Mouse (Mus musculus) embryonic facial prominence, embryonic 14.5 days (tissue): ENCODE results near the gene Mast2. TPM values are rescaled to one million over a fixed set of nuclear protein-coding genes. Genes with fewer than 3 reads are reported as not detected.

Source experiments
- ATAC-seq: fragments of 200-750 bp; cut with Nextera tagmentation; 2 replicates; pipeline ENCODE4 v1.8.0; 2017; ENCODE audit warnings: low read depth, moderate number of reproducible peaks, moderate TSS enrichment
- DNase-seq: peaks from one replicate; pipeline ENCODE4 v3.0.0-alpha.2; 2015; ENCODE audit warnings: low spot score
- H3K27ac ChIP-seq: fragments of 300-500 bp; sonication (generic); replicated peaks from 2 replicates; pipeline ENCODE4 v1.5.1; 2014; ENCODE audit warnings: low read depth, mild to moderate bottlenecking, low read length, moderate library complexity
- H3K27me3 ChIP-seq: fragments of 300-500 bp; sonication (generic); replicated peaks from 2 replicates; pipeline ENCODE4 v1.6.1; 2014; ENCODE audit warnings: low read length; ENCODE audit not compliant: control insufficient read depth, insufficient read depth
- H3K36me3 ChIP-seq: fragments of 300-500 bp; sonication (generic); 2 replicates; pipeline ENCODE4 v1.6.1; 2014; ENCODE audit warnings: low read length, mixed read lengths; ENCODE audit not compliant: control insufficient read depth, insufficient read depth
- H3K4me1 ChIP-seq: fragments of 300-500 bp; sonication (generic); 2 replicates; pipeline ENCODE4 v1.6.1; 2014; ENCODE audit warnings: antibody characterized with exemption, low read length; ENCODE audit not compliant: control insufficient read depth, insufficient read depth
- H3K4me2 ChIP-seq: fragments of 300-500 bp; sonication (generic); 2 replicates; pipeline ENCODE4 v1.6.1; 2014; ENCODE audit warnings: low read depth, mild to moderate bottlenecking, low read length, moderate library complexity, mixed read lengths
- H3K4me3 ChIP-seq: fragments of 300-500 bp; sonication (generic); 2 replicates; pipeline ENCODE4 v1.5.1; 2014; ENCODE audit warnings: low read depth, mild to moderate bottlenecking, low read length
- H3K9ac ChIP-seq: fragments of 300-500 bp; sonication (generic); 2 replicates; pipeline ENCODE4 v1.6.1; 2014; ENCODE audit warnings: low read depth, mild to moderate bottlenecking, low read length, moderate library complexity, mixed read lengths
- H3K9me3 ChIP-seq: fragments of 300-500 bp; sonication (generic); 2 replicates; pipeline ENCODE4 v1.6.1; 2016; ENCODE audit warnings: low read length; ENCODE audit not compliant: control insufficient read depth
- WGBS: fragments of 180-500 bp; shearing (Covaris S2); extraction: QIAGEN DNeasy Blood & Tissue Kit; methylation state at CpG from one replicate; pipeline ENCODE4 v1.1.7; 2014; 5-methylcytosine and 5-hydroxymethylcytosine counted together
- polyA plus RNA-seq: library from polyadenylated mRNA; unstranded; fragments of >200 nt; fragmentation: Nextera tagmentation; extraction: Ambion mirVana; gene quantifications from 2 replicates; pipeline ENCODE4 v1.2.1, GENCODE M21; 2014

The Mast2 gene
- polyA plus RNA-seq, 1 experiment from 2014 or later = 27.0 TPM

DNA sequence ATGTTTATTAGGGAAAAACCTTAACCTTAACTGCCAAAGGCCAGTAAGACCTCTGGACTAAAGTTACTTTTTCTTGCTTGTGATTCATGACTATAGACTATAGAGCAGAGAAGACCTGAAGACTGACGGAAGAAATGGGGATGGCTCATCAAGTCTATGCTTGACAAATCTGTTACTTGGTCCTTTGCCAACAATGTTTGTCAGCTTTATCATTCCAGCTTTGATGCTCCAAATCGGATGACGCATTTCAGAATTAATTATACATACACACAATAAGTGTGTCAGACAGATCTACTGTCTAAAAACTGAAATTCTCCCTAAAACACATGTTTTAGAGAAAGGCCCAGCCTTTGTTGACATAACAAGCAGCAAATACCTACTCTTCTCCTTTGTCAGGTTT is 134.7 kb downstream of the Mast2 start:
- WGBS = 91% methylated on average over 3 of the region's 3 CpGs
- peak; percentile 4 for DNase-seq

DNA sequence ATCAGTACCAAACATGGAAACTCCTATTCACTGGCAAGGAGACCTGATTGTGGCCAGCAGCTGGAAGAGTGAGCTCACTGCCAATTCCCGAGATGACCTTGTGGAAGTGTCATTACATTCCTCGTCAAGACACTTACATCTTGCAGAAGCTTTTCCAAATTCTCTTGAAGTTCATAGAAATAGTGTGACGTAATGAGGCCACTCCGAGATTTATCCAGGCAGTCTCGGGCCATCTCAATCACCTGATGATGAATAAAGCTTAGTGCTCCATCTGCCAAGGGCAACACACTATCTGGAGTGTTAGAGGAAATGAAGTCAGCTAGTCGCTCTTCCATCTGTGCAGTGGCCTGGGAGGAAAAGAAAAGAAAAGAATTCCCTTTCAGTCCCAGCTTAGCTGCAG is 141.9 kb downstream of the Mast2 start:
- H3K27me3 ChIP-seq = no peaks in the 10 kb centered on the region
- no peaks in the 10 kb centered on the region for H3K4me1 ChIP-seq
- H3K4me3 ChIP-seq = no peak overlapping the region
- no peak overlapping the region for H3K4me2 ChIP-seq
- peaks cover 77% of the 10 kb centered on the region for H3K36me3 ChIP-seq
- WGBS = 92% methylated on average over 6 of the region's 6 CpGs
- ATAC-seq (no peak), DNase-seq (no peak)
- H3K27ac ChIP-seq = no peak overlapping the region
- no peak overlapping the region for H3K9ac ChIP-seq
- no peaks in the 10 kb centered on the region for H3K9me3 ChIP-seq

More for the DNA sequence above, 134.7 kb downstream of the Mast2 start:
- Histone ChIP-seq H3K4me2 (no peak overlapping the region), H3K36me3 (peaks cover 50% of the 10 kb centered on the region), H3K27ac (no peak overlapping the region), H3K9ac (no peak overlapping the region), H3K27me3 (no peaks in the 10 kb centered on the region), H3K4me3 (no peak overlapping the region), H3K9me3 (no peaks in the 10 kb centered on the region), H3K4me1 (no peaks in the 10 kb centered on the region)
- no peak for ATAC-seq

DNA sequence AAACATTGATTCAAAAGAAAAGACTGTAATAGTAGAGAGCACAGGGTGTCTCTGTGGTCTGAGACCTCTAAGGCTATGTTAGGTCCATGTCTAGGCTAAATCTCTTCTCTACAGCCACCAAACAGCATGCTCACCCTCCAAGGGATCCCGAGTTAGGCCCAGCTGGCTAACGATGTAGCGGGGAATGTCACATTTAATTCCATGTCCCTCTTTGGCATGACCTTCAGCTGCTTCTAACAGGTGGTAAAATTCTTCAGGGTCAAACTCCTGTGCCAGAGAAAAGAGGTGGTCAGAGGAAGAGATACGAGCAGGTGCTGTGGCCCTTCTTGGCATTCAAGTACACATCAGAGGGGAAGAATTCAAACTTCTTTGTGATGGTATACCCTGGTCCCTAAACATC is 146.4 kb downstream of the Mast2 start:
- Histone ChIP-seq H3K9me3 (no peaks in the 10 kb centered on the region), H3K27ac (no peak overlapping the region), H3K4me2 (no peak overlapping the region), H3K4me1 (no peaks in the 10 kb centered on the region), H3K9ac (no peak overlapping the region), H3K36me3 (peaks cover 84% of the 10 kb centered on the region), H3K4me3 (no peak overlapping the region), H3K27me3 (no peaks in the 10 kb centered on the region)
- WGBS = 86% methylated on average over 4 of the region's 4 CpGs
- DNase-seq (no peak), ATAC-seq (no peak)

DNA sequence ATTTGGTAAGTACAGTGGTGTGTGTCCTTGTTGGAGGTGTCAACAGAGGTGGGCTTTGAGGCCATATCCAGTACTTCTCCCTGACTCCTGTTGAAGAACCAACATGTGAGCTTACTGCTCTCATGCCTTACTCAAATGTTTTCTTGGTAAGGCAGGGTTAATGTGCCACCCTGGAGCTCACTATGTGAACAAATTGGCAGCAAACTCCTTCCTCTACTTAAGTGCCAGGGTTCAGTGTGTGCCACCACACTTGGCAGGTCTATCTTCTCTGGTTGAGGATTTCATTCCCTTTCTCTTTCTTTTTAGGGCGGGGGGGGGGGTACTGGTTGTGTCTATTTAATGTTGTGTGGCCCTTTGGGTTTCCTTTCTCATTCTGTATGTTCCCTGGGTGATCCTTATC is 159.4 kb downstream of the Mast2 start:
- no peak overlapping the region for H3K4me3 ChIP-seq
- no peaks in the 10 kb centered on the region for H3K27me3 ChIP-seq
- H3K27ac ChIP-seq = no peak overlapping the region
- WGBS = 11% methylated on average over 1 of the region's 1 CpGs
- no peak for ATAC-seq
- H3K4me1 ChIP-seq = no peaks in the 10 kb centered on the region
- no peak overlapping the region for H3K4me2 ChIP-seq
- H3K9me3 ChIP-seq = no peaks in the 10 kb centered on the region
- H3K36me3 ChIP-seq = peaks cover 44% of the 10 kb centered on the region
- H3K9ac ChIP-seq = no peak overlapping the region
- no peak for DNase-seq

DNA sequence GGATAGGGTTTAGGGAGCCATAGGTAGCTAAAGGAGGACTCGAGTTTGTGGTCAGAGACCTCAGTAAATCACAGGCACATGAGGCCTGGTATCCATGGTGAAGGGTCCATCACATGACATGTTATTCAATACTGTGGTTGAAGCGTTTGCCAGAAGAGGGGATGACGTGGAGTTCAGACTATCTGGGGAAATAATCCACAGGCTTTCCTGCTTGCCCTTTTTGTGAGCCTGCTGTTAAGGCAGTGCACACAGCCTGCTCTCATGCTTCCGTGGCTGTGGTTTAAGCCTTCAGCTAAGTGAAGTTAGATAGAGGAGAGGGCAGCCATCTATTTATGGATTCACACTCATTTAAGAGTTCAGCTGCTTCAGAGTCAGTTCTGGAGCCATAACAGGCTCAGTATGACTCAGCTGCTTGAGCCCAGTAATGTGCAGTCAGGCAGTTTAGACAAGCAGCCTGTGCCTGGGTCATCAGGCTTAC is 163.1 kb downstream of the Mast2 start:
- peak; percentile 80 for DNase-seq
- peak overlapping the region; percentile 71 for H3K27ac ChIP-seq

DNA sequence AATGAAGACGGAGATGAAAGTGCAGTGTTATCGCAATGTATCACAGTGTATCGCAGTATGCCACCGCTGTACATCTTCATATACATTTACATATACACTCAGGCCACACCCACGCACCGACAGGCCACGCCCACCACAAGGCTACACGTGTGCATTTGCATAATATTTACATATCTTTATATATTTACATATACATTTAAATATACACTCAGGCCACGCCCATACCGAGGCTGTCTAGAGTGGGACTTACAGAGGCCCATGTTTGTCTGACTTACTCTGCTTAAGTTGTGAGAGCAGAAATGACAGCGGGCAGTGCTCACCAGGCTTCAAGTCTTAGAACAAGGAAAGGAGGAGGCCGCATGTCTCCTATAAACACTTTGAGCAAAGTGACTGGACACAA is 170.7 kb downstream of the Mast2 start:
- Histone ChIP-seq H3K4me2 (no peak overlapping the region), H3K4me1 (no peaks in the 10 kb centered on the region), H3K9ac (no peak overlapping the region), H3K36me3 (peaks cover 56% of the 10 kb centered on the region), H3K27me3 (no peaks in the 10 kb centered on the region), H3K27ac (no peak overlapping the region), H3K9me3 (no peaks in the 10 kb centered on the region), H3K4me3 (no peak overlapping the region)
- DNase-seq (no peak), ATAC-seq (no peak)
- WGBS = 89% methylated on average over 12 of the region's 12 CpGs

More for the DNA sequence above, 163.1 kb downstream of the Mast2 start:
- Histone ChIP-seq H3K4me2 (no peak overlapping the region), H3K27me3 (no peaks in the 10 kb centered on the region), H3K4me3 (no peak overlapping the region), H3K9me3 (no peaks in the 10 kb centered on the region), H3K4me1 (no peaks in the 10 kb centered on the region), H3K9ac (no peak overlapping the region), H3K36me3 (peaks cover 19% of the 10 kb centered on the region)
- ATAC-seq = peak; percentile 88
- WGBS = 45% methylated on average over 4 of the region's 4 CpGs

DNA sequence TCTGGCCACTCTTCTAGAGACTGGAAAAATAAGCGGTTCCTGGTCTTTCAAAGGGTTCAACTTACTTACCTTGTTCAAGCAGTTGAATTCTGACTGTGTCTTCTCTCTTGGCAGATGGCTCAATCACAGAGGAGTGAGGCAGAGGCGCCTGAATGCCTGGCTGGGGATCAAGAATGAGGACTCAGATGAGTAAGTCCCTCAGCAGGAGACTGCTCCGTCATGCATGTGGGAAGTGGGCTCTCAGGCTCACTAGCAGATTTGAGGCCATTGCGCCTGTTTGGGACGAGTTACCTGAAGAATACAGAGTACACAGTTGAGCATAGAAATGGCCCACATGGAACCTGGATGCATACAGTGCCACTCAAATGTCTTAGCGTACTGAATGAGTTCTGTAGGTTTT is 172.4 kb downstream of the Mast2 start:
- Histone ChIP-seq H3K4me3 (no peak overlapping the region), H3K9me3 (no peaks in the 10 kb centered on the region), H3K4me2 (no peak overlapping the region), H3K27me3 (no peaks in the 10 kb centered on the region), H3K36me3 (peaks cover 65% of the 10 kb centered on the region), H3K9ac (no peak overlapping the region), H3K27ac (no peak overlapping the region), H3K4me1 (no peaks in the 10 kb centered on the region)
- 91% methylated on average over 6 of the region's 6 CpGs for WGBS
- DNase-seq (no peak), ATAC-seq (no peak)

DNA sequence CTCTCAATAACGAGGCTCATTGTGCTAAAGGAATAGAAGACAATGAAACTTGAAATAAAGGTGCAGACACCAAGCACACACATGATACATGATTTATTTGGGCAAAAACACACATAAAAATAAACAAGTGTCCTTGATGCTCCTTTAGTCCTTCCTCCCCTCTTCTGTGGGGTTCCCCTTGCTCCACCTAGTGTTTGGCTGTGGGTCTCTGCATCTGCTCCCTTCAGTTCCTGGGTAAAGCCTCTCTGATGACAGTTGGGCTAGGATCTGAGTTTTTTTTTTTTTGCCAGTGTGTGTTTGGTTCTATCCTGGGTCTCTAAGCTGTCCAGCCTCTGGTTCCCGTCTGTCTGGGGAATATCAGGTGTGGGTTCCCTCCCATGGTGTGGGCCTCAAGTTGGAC is 181.8 kb downstream of the Mast2 start:
- no peaks in the 10 kb centered on the region for H3K4me1 ChIP-seq
- H3K9ac ChIP-seq = no peak overlapping the region
- no peak overlapping the region for H3K4me3 ChIP-seq
- WGBS = 74% methylated on average over 2 of the region's 2 CpGs
- DNase-seq = no peak
- H3K27me3 ChIP-seq = no peaks in the 10 kb centered on the region
- H3K9me3 ChIP-seq = no peaks in the 10 kb centered on the region
- H3K4me2 ChIP-seq = no peak overlapping the region
- ATAC-seq = no peak
- H3K36me3 ChIP-seq = peaks cover 38% of the 10 kb centered on the region
- no peak overlapping the region for H3K27ac ChIP-seq

DNA sequence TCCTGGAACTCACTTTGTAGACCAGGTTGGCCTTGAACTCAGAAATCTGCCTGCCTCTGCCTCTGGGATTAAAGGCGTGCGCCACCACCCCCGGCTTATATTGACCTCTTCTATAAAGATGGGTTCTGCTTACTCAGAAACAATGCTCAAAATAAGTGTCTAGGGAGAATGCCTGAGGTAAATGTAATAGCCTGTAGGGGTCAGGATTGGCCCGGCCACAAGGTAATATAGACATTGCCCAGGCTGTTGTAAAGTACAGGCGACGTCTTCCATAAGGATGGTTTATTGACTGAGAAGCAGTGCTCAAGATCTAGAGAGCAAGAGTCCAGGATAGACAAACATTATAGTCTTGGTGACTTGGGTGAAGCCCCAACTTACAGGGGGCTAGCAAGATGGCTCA is 195.8 kb downstream of the Mast2 start:
- no peak for ATAC-seq
- H3K4me3 ChIP-seq = no peak overlapping the region
- no peak for DNase-seq
- no peaks in the 10 kb centered on the region for H3K27me3 ChIP-seq
- no peaks in the 10 kb centered on the region for H3K4me1 ChIP-seq
- 97% methylated on average over 6 of the region's 6 CpGs for WGBS
- H3K9me3 ChIP-seq = no peaks in the 10 kb centered on the region
- no peak overlapping the region for H3K27ac ChIP-seq
- no peak overlapping the region for H3K4me2 ChIP-seq
- H3K9ac ChIP-seq = no peak overlapping the region
- peaks cover 52% of the 10 kb centered on the region for H3K36me3 ChIP-seq
